Mouse (Mus musculus): ENCODE results near the gene Ppm1j.

- TF ChIP-seq MAFK (IDR thresholded peaks at IDR 0.05; ENCODE audit: insufficient read depth, low read depth, low read length) (no peak), CHD2 (IDR thresholded peaks at IDR 0.05; ENCODE audit: low read depth, low read length) (no peak), ZNF384 (IDR thresholded peaks at IDR 0.05; ENCODE audit: low read depth, low read length) (no peak), ZC3H11A (IDR thresholded peaks at IDR 0.05; ENCODE audit: borderline replicate concordance, low read depth, low read length) (no peak), HCFC1 (IDR thresholded peaks at IDR 0.05; ENCODE audit: borderline replicate concordance, insufficient read depth, low read length) (no peak)
These were observed 47.9 kb upstream of the Ppm1j start for GRCm38 (mm10) chr3:104732907-104733306.
